In the genomic region with DNA sequence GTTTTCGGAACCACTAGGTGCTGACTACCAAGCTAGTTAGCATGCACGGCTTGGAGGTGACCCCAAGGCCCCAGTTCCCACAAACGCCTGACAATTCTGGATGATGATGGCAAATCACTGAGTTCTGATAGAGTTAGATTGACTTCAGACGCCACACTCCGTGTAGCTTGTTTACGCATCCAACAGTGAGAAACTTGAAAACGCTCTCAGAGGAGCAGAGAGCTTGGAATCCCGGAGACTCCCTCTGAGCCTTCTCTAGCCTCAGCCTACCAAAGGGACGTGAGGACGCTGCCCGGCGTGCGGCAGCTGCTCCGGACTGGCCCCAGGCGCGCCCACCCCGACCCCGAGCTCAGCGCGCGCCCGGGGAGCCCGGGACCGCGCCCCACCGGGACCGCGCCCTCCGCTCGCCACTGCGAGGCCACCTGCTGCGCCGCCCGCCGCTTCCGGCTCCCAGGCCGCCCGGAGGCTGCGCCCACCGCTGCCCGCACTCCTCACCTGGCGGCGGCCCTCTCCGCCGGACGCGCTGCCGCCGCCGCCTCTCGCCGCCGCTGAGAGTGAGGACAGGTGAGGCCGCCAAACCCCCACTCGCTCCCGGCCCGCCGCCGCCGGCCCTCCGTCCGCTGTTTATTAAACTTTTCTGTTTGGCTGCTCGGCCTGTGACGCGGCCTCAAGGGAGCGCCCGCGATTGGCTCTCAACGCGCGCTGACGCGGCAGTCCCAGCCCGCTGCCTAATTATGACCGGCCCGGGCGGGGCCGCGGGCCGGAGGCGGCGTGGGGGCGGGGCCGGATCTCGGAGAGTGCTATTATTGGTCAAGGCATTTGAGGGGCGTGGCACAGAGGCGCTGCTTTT, we compare ENCODE assay signal across 8 mouse cellular contexts. TPM values are rescaled to one million over a fixed set of nuclear protein-coding genes. Genes with fewer than 3 reads are reported as not detected.
DNase-seq lines count a peak whose midpoint lies in the region; ATAC-seq lines count a peak whose summit lies in the region.

TSS of gene Zfand6 (minus strand) at position 709 of the 850 bp plus-strand sequence.

- no peaks in the 10 kb centered on the region for H3K4me1 ChIP-seq in hindbrain, embryonic 12.5 days

- peak within 1 kb of the TSS; percentile 72 for H3K27ac ChIP-seq in hindbrain, embryonic 12.5 days

- H3K4me2 ChIP-seq in hindbrain, embryonic 12.5 days (replicated peaks), result peak within 1 kb of the TSS; percentile 62

- H3K9ac ChIP-seq in hindbrain, embryonic 12.5 days, result peak within 1 kb of the TSS; percentile 77

- WGBS in hindbrain, embryonic 12.5 days, result under 1% methylated on average over 73 of the region's 87 CpGs

- peak; percentile 99 for DNase-seq in Muller cell, postnatal 12 days (ENCODE audit: inconsistent ontology term)
- DNase-seq in cerebellum, adult 9-11 months, result peak; percentile 99
- DNase-seq in frontal cortex, postnatal 10 days (ENCODE audit: low spot score in 2 of 2), result peak; percentile 97
- DNase-seq in layer of hippocampus, postnatal 14 days (ENCODE audit: low spot score in 2 of 2), result peak; percentile 96 to 98
- DNase-seq in lung, postnatal 14 days, result peak; percentile 99
- peak; percentile 92 for DNase-seq in retina, adult 2 months (ENCODE audit: low read depth, low spot score)
- peak; percentile 93 for DNase-seq in thymus, postnatal 36 days

- H3K27me3 ChIP-seq in hindbrain, embryonic 12.5 days, result no peaks in the 10 kb centered on the region

- H3K9me3 ChIP-seq in hindbrain, embryonic 12.5 days (replicated peaks), result no peaks in the 10 kb centered on the region

- ATAC-seq in hindbrain, embryonic 12.5 days (ENCODE audit: low FRiP score), result peak; percentile 99

- H3K4me3 ChIP-seq in hindbrain, embryonic 12.5 days, result peak within 1 kb of the TSS; percentile 94

- no peaks in the 10 kb centered on the region for H3K36me3 ChIP-seq in hindbrain, embryonic 12.5 days

RNA-seq across cellular contexts. Expression of gene Zfand6, which starts in this region (rescaled TPM):
- polyA plus RNA-seq in hindbrain, embryonic 12.5 days (2016; fragmentation: Nextera tagmentation; extraction: Ambion mirVana), result 205 and 210 TPM in 2 replicates
- total RNA-seq in layer of hippocampus, postnatal 14 days (2021), result 10 to 100 TPM; 68.0 to 70.4 TPM

Comparison
In these comparisons a context has a peak if more than half of its experiments do, and no peak if none do; other contexts are left out.
1. Peak in every context shown above with its lines: DNase-seq, ATAC-seq, H3K4me3 ChIP-seq and H3K27ac ChIP-seq.